Mouse (Mus musculus): ENCODE results near the gene Tuba4a.

DNA sequence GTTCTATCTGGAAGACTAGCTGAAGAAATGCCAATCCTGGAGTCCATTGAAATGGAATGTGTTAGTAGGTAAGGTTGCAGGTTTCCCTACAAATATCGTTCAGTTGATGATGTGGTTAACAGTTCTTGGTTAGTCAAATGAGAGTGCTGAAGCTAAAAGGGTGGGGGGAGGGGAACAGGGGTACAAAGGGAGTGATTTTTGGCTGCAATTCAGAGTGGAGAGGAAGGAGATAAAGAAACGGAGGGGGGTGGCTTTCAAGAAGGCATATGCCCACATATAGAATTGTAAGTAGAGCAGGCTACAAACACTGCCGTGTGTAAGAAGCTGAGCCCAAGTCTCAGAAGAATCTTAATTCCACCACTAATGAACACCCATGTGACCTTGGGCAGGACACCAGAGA is 5.8 kb upstream of the Tuba4a start:
- TF ChIP-seq GATA1 (IDR thresholded peaks at IDR 0.05; ENCODE audit: borderline replicate concordance, low read length) (no peak), FLI1 (IDR thresholded peaks at IDR 0.05; ENCODE audit: low read length) (no peak)
